Mouse (Mus musculus) spleen, postnatal 4 days (tissue): Measurements from ENCODE around the gene Numa1.
"Not testable (repeated sequence)": the region's sequence is repeated elsewhere in the genome, so short reads cannot be mapped to it uniquely, and the experiment has no call there.

Source experiments
- DNase-seq, 2 experiments: peaks; one replicate each; pipeline ENCODE4 v3.0.0; 2022; ENCODE audit warnings: low spot score in 2 of 2

The Numa1 gene

GRCm38 (mm10) chr7:102048524-102048923, 114.6 kb downstream of the Numa1 start:
- DNase-seq: not testable (repeated sequence)

GRCm38 (mm10) chr7:102061353-102061752, 127.4 kb downstream of the Numa1 start:
- no peak for DNase-seq

DNA sequence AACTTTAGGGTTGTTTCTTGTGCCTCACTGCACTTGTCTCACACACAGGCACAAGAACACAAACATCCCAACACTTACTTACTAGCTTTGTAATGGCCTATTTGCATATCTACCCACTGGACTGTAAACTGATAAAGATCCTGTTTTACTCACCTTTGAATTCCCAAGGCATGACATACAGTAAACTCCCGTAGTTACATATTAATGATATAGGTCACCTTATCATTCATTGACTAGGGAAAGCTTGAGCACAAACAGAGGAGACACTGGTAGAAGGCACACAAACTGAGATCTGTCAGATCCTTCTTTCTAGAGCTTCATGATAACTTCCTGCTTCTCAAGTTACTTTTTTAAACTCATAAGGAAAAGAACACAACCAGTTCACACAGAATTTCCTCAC, 128.3 kb downstream of the Numa1 start:
- DNase-seq: no peak

DNA sequence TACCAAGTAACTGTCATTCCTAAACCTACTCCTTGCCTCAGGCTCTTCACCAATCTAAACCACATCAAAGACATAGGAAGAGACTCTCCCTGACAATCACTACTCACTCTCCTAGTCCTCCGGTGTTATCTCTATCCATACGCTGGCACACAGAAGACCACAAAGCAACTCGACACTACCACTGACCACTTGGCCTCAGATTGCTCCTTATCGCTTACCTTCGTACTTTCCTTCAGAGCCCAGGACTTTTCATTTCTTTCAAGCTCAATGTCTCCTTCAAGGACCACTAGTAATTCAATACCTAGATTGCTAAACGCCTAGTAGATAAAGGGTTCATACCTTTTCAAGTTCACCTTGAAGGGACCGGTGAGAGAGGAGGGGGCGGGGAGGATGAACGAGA, 130.0 kb downstream of the Numa1 start:
- DNase-seq: no peak
